Mouse (Mus musculus) CH12.LX (cell line): ENCODE measurements around the gene Churc1.

Source experiments
- CTCF ChIP-seq, 2 experiments: IDR thresholded peaks in 1 of 2; conservative IDR thresholded peaks in 1 of 2; 2 replicates each; pipeline ENCODE4 v1.5.1; 2011 to 2012; ENCODE audit warnings: low read depth in 2 of 2, low read length in 2 of 2, improper control_type of control experiment in 1 of 2, inconsistent platforms in 1 of 2, mild to moderate bottlenecking in 1 of 2, moderate library complexity in 1 of 2
- E2F4 ChIP-seq: IDR thresholded peaks from 2 replicates; pipeline ENCODE4 v1.6.1; 2011; ENCODE audit warnings: low read depth, low read length, improper control_type of control experiment; ENCODE audit not compliant: insufficient replicate concordance
- ELF1 ChIP-seq: IDR thresholded peaks from 2 replicates; pipeline ENCODE4 v1.6.1; 2014; ENCODE audit warnings: low read depth, mild to moderate bottlenecking, inconsistent platforms, low read length, improper control_type of control experiment
- EP300 ChIP-seq: IDR thresholded peaks from 2 replicates; pipeline ENCODE4 v1.6.1; 2011; ENCODE audit warnings: low read length, improper control_type of control experiment
- HCFC1 ChIP-seq: IDR thresholded peaks from 2 replicates; pipeline ENCODE4 v1.6.1; 2012; ENCODE audit warnings: low read depth, mild to moderate bottlenecking, inconsistent platforms, low read length, improper control_type of control experiment
- MAX ChIP-seq: IDR thresholded peaks from 2 replicates; pipeline ENCODE4 v1.6.1; 2011; ENCODE audit warnings: low read length, improper control_type of control experiment
- MAZ ChIP-seq: IDR thresholded peaks from 2 replicates; pipeline ENCODE4 v1.6.1; 2012; ENCODE audit warnings: low read depth, mild to moderate bottlenecking, inconsistent platforms, low read length, improper control_type of control experiment, moderate library complexity
- MXI1 ChIP-seq: IDR thresholded peaks from 2 replicates; pipeline ENCODE4 v1.6.1; 2011; ENCODE audit warnings: mild to moderate bottlenecking, low read depth, low read length, improper control_type of control experiment
- POLR2A ChIP-seq: IDR thresholded peaks from 2 replicates; pipeline ENCODE4 v1.6.1; 2011; ENCODE audit warnings: low read depth, mild to moderate bottlenecking, improper control_type of control experiment, low read length
- RCOR1 ChIP-seq: conservative IDR thresholded peaks from 2 replicates; pipeline ENCODE4 v1.6.1; 2012; ENCODE audit warnings: low read depth, mild to moderate bottlenecking, inconsistent platforms, low read length, improper control_type of control experiment
- TCF12 ChIP-seq: IDR thresholded peaks from 2 replicates; pipeline ENCODE4 v1.6.1; 2014; ENCODE audit warnings: low read depth, mild to moderate bottlenecking, inconsistent platforms, low read length, improper control_type of control experiment
- USF1 ChIP-seq: IDR thresholded peaks from 2 replicates; pipeline ENCODE4 v1.6.1; 2014; ENCODE audit warnings: low read depth, mild to moderate bottlenecking, inconsistent platforms, low read length, improper control_type of control experiment
- ZC3H11A ChIP-seq: IDR thresholded peaks from 2 replicates; pipeline ENCODE4 v1.6.1; 2012; ENCODE audit warnings: low read depth, mild to moderate bottlenecking, inconsistent platforms, low read length, improper control_type of control experiment

GRCm38 (mm10) chr12:76818120-76818519 is 52.8 kb downstream of the Churc1 start:
- no peak for TF ChIP-seq MXI1
- no peak for TF ChIP-seq CTCF (conservative IDR thresholded peaks at IDR 0.05 in 1 of 2, IDR thresholded peaks at IDR 0.05 in 1 of 2; ENCODE audit: low read depth in 2 of 2, low read length in 2 of 2)
- TF ChIP-seq POLR2A, result no peak
- TF ChIP-seq MAZ, result no peak
- no peak for TF ChIP-seq ZC3H11A
- TF ChIP-seq RCOR1, result no peak
- no peak for TF ChIP-seq HCFC1
- no peak for TF ChIP-seq E2F4
- TF ChIP-seq ELF1, result no peak
- TF ChIP-seq EP300, result no peak
- TF ChIP-seq MAX, result no peak
- no peak for TF ChIP-seq TCF12
- no peak for TF ChIP-seq USF1
